8 mouse cellular contexts compared by ENCODE assay signal in the genomic region with DNA sequence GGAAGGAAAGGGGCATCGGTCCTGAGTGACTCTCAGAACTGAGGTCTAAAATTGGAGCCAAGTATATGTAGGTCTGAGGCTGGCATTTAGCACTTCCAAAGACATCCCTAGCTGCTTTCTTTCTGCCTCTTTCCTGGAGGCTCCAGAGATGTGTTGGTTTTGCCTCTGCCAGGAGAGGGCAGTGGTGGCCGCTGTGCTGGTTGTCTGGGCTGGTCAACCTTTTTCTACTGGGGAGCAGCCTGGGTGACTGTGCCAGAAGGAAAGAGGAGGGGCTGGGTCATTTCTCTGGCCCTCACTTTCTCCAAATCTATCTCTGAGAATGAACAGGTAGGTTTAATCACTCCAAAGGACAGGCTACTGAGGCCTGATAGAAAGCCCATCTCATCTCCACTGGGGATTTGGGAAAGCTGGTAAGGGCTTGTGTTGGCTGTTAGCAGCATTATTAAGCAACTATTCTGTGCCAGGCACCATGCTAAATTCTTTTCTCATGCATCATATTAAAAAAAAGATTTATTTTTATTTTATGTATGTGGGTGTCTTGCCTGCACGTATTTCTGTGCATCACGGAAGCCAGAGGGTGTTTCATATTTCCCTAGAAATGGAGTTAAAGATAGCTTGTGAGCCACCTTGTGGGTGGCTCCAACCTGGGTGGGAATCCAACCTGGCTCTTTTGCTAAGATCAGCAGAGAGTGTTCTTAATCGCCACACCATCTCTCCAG. TPM values are rescaled to one million over a fixed set of nuclear protein-coding genes. Genes with fewer than 3 reads are reported as not detected.
DNase-seq lines count a peak whose midpoint lies in the region; ATAC-seq lines count a peak whose summit lies in the region.

No protein-coding gene starts in this region.

- H3K9me3 ChIP-seq in hindbrain, embryonic 10.5 days: no peaks in the 10 kb centered on the region
- no peaks in the 10 kb centered on the region for H3K9me3 ChIP-seq in hindbrain, embryonic 14.5 days (ENCODE audit: control insufficient read depth, low read length)

- no peak overlapping the region for H3K27ac ChIP-seq in hindbrain, embryonic 10.5 days
- H3K27ac ChIP-seq in hindbrain, embryonic 14.5 days: no peak overlapping the region

- no peak overlapping the region for H3K9ac ChIP-seq in hindbrain, embryonic 14.5 days

- 68% methylated on average over 5 of the region's 5 CpGs for WGBS in hindbrain, embryonic 10.5 days
- 70% methylated on average over 5 of the region's 5 CpGs for WGBS in hindbrain, embryonic 14.5 days

- DNase-seq in hindbrain, embryonic 10.5 days (ENCODE audit: low spot score): peak; percentile 24
- DNase-seq in hindbrain, embryonic 14.5 days (ENCODE audit: low spot score): no peak
- DNase-seq in 3T3-L1 (ENCODE audit: low read depth, low spot score): peak; percentile 89
- peak; percentile 36 for DNase-seq in Muller cell, postnatal 12 days (ENCODE audit: inconsistent ontology term)
- DNase-seq in heart, postnatal 4 days: peak; percentile 71
- peak; percentile 83 for DNase-seq in lung, postnatal 36 days
- no peak for DNase-seq in embryo, embryonic 10 days (ENCODE audit: low spot score)
- DNase-seq in thymus, postnatal 25 days: no peak

- no peaks in the 10 kb centered on the region for H3K36me3 ChIP-seq in hindbrain, embryonic 10.5 days
- no peaks in the 10 kb centered on the region for H3K36me3 ChIP-seq in hindbrain, embryonic 14.5 days (replicated peaks; ENCODE audit: control insufficient read depth, insufficient read depth)

- H3K4me2 ChIP-seq in hindbrain, embryonic 14.5 days (replicated peaks): no peak overlapping the region

- H3K27me3 ChIP-seq in hindbrain, embryonic 10.5 days (ENCODE audit: insufficient read depth, poor library complexity, severe bottlenecking): no peaks in the 10 kb centered on the region; the same call in 1 of the 2 replicates
- no peaks in the 10 kb centered on the region for H3K27me3 ChIP-seq in hindbrain, embryonic 14.5 days (ENCODE audit: control insufficient read depth, insufficient read depth, low read length)

- H3K4me1 ChIP-seq in hindbrain, embryonic 10.5 days (replicated peaks): peaks cover 2% of the 10 kb centered on the region; the same call in 1 of the 2 replicates
- no peaks in the 10 kb centered on the region for H3K4me1 ChIP-seq in hindbrain, embryonic 14.5 days (replicated peaks; ENCODE audit: control insufficient read depth, insufficient read depth, low read length)

- no peak overlapping the region for H3K4me3 ChIP-seq in hindbrain, embryonic 10.5 days
- H3K4me3 ChIP-seq in hindbrain, embryonic 14.5 days (replicated peaks; ENCODE audit: low read length): no peak overlapping the region

- no peak for ATAC-seq in hindbrain, embryonic 14.5 days (ENCODE audit: low FRiP score)

RNA-seq across cellular contexts. Expression of gene Krt80, which starts 28.0 kb away (rescaled TPM):
- polyA plus RNA-seq in hindbrain, embryonic 10.5 days (2016; fragmentation: Nextera tagmentation; extraction: Ambion mirVana): 0.16 TPM in 1 of 2 replicates, not detected in the other
- 0.11 TPM in 1 of 2 replicates, not detected in the other for polyA plus RNA-seq in hindbrain, embryonic 14.5 days (2014; fragmentation: Nextera tagmentation; extraction: Ambion mirVana)
- total RNA-seq in heart, postnatal 4 days (2021): 10 to 100 TPM; 10.1 to 11.2 TPM

RNA-seq across cellular contexts. Expression of gene 6030408B16Rik, which starts 48.9 kb away (rescaled TPM):
- 0.27 and 0.39 TPM in 2 replicates for polyA plus RNA-seq in hindbrain, embryonic 10.5 days (2016; fragmentation: Nextera tagmentation; extraction: Ambion mirVana)
- 0.23 and 0.37 TPM in 2 replicates for polyA plus RNA-seq in hindbrain, embryonic 14.5 days (2014; fragmentation: Nextera tagmentation; extraction: Ambion mirVana)
- total RNA-seq in heart, postnatal 4 days (2021): 1 to 10 TPM; 4.3 to 4.6 TPM

RNA-seq across cellular contexts. Expression of gene Atg101, which starts 57.9 kb away (rescaled TPM):
- polyA plus RNA-seq in hindbrain, embryonic 10.5 days (2016; fragmentation: Nextera tagmentation; extraction: Ambion mirVana): 79.0 and 82.1 TPM in 2 replicates
- polyA plus RNA-seq in hindbrain, embryonic 14.5 days (2014; fragmentation: Nextera tagmentation; extraction: Ambion mirVana): 65.4 and 66.3 TPM in 2 replicates
- 10 to 100 TPM; 21.7 to 23.3 TPM for total RNA-seq in heart, postnatal 4 days (2021)

Comparison
In these comparisons a context has a peak if more than half of its experiments do, and no peak if none do; other contexts are left out.
1. DNase-seq: peak in hindbrain, embryonic 10.5 days (single experiment), 3T3-L1 (single experiment), Muller cell, postnatal 12 days (single experiment), heart, postnatal 4 days (single experiment) and lung, postnatal 36 days (single experiment); none in hindbrain, embryonic 14.5 days (single experiment), embryo, embryonic 10 days (single experiment) and thymus, postnatal 25 days (single experiment).